Mouse (Mus musculus) small intestine, adult 2 months (tissue): ENCODE results near the gene Acvr1b.

ENCODE experiments used
- CTCF ChIP-seq: fragments of 200-500 bp; IDR thresholded peaks from 2 replicates; pipeline ENCODE4 v1.5.1; 2012; ENCODE audit warnings: low read depth, mild to moderate bottlenecking, control low read depth, inconsistent platforms, low read length, moderate library complexity, mixed read lengths; ENCODE audit not compliant: insufficient replicate concordance, insufficient read length; ENCODE audit errors: extremely low read depth
- POLR2A ChIP-seq: fragments of 200-500 bp; IDR thresholded peaks from 2 replicates; pipeline ENCODE4 v1.6.1; 2012; ENCODE audit warnings: low read depth, mild to moderate bottlenecking, control low read depth, inconsistent platforms, low read length, moderate library complexity

DNA sequence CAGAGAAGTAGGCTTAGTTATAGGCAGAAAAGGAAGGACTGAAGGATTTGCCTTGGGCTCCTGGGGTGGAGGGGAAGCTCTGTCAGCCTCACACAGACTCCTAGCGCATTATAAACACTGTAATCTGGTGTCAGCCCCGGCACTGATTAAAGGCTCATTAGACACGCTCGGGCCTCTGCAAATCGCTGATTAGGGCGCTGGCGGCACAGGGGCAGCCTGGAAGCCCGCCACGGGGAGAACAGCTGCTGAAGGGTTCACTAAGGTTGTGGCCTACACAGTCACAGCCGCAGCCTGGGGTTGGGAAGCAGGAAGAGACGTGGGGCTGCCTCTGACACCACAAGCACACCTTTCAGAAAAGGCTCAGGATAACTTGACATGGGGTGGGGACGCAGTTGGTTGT, 34.0 kb upstream of the Acvr1b start:
- TF ChIP-seq CTCF (no peak), POLR2A (no peak)
